Mouse (Mus musculus): ENCODE measurements at regions not wholly inside any gene's neighbourhood (a gene's known extent, or its start where the extent isn't known, plus 50 kb on each side); places are given as distances from the start of the nearest gene placed in this dataset.

DNA sequence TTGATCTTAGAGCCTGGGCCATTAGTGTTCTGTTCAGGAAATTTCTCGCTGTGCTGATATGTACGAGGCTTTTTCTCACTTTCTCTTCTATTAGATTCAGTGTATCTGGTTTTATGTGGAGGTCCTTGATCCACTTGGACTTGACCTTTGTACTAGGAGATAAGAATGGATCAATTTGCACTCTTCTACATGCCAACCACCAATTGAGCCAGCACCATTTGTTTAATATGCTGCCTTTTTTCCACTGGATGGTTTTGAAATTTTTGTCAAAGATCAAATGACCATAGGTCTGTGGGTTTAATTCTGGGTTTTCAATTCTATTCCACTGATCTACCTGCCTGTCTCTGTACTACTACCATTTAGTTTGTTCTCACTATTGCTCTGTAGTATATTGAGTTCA is 640.8 kb upstream of the Ddx18 start:
- no peak for TF ChIP-seq USF1 (IDR thresholded peaks at IDR 0.05; ENCODE audit: low read depth, low read length)
- no peak for TF ChIP-seq ELF1 (IDR thresholded peaks at IDR 0.05; ENCODE audit: low read depth, low read length)
- no peak for TF ChIP-seq CTCF (conservative IDR thresholded peaks at IDR 0.05 in 1 of 2, IDR thresholded peaks at IDR 0.05 in 1 of 2; ENCODE audit: low read depth in 2 of 2, low read length in 2 of 2)
- no peak for TF ChIP-seq RAD21 (IDR thresholded peaks at IDR 0.05; ENCODE audit: low read depth, low read length)
- no peak for TF ChIP-seq JUN (IDR thresholded peaks at IDR 0.05; ENCODE audit: insufficient read depth, low read depth, low read length)
- no peak for TF ChIP-seq MAFK (IDR thresholded peaks at IDR 0.05; ENCODE audit: insufficient replicate concordance, low read length)
- no peak for TF ChIP-seq NRF1 (IDR thresholded peaks at IDR 0.05; ENCODE audit: low read depth, low read length)
- TF ChIP-seq JUND (conservative IDR thresholded peaks at IDR 0.05; ENCODE audit: low read depth, low read length) = no peak
- TF ChIP-seq ZMIZ1 (IDR thresholded peaks at IDR 0.05; ENCODE audit: low read depth, low read length) = no peak
- no peak for TF ChIP-seq EP300 (IDR thresholded peaks at IDR 0.05; ENCODE audit: low read length)
- no peak for TF ChIP-seq E2F4 (IDR thresholded peaks at IDR 0.05; ENCODE audit: insufficient replicate concordance, low read depth, low read length)
- TF ChIP-seq SMC3 (IDR thresholded peaks at IDR 0.05; ENCODE audit: low read depth, low read length) = no peak
- no peak for TF ChIP-seq UBTF (IDR thresholded peaks at IDR 0.05; ENCODE audit: low read depth, low read length)
- no peak for TF ChIP-seq POLR2AphosphoS2 (IDR thresholded peaks at IDR 0.05; ENCODE audit: low read depth, low read length)

Data from CH12.LX (cell line).